Mouse (Mus musculus): Measurements from ENCODE around the gene Trabd2b.

GRCm38 (mm10) chr4:114635889-114636288, 229.4 kb downstream of the Trabd2b start:
- TF ChIP-seq CTCF (IDR thresholded peaks at IDR 0.05) (peak; percentile 82), EP300 (IDR thresholded peaks at IDR 0.05; ENCODE audit: insufficient read depth, low read depth, low read length) (0 out of 2 replicates have a peak, but pooled peaks have one; percentile 52)

Measured in heart, adult 2 months (tissue).